Mouse (Mus musculus) stomach, embryonic 14.5 days (tissue): Measurements from ENCODE around the gene Hist1h2af. TPM values are rescaled to one million over a fixed set of nuclear protein-coding genes. Genes with fewer than 3 reads are reported as not detected.

Experiments used
- ATAC-seq: fragments of 200-750 bp; cut with Nextera tagmentation; 2 replicates; pipeline ENCODE4 v1.8.0; 2017; ENCODE audit warnings: low read depth, moderate TSS enrichment; ENCODE audit not compliant: insufficient number of reproducible peaks, insufficient read depth, low FRiP score
- H3K27ac ChIP-seq: fragments of 300-500 bp; sonication (generic); 2 replicates; pipeline ENCODE4 v1.5.1; 2014; ENCODE audit warnings: mild to moderate bottlenecking, low read length, moderate library complexity, mixed read lengths
- H3K27me3 ChIP-seq: fragments of 300-500 bp; sonication (generic); 2 replicates; pipeline ENCODE4 v1.6.1; 2014; ENCODE audit warnings: low read length, control low read depth, mixed read lengths; ENCODE audit not compliant: control insufficient read depth, insufficient read depth
- H3K36me3 ChIP-seq: fragments of 300-500 bp; sonication (generic); 2 replicates; pipeline ENCODE4 v1.6.1; 2014; ENCODE audit warnings: mild to moderate bottlenecking, control low read depth, low read length, moderate library complexity, mixed read lengths; ENCODE audit not compliant: control insufficient read depth, insufficient read depth
- H3K4me1 ChIP-seq: fragments of 300-500 bp; sonication (generic); 2 replicates; pipeline ENCODE4 v1.6.1; 2014; ENCODE audit warnings: low read length, control low read depth, mixed read lengths; ENCODE audit not compliant: control insufficient read depth, insufficient read depth
- H3K4me2 ChIP-seq: fragments of 300-500 bp; sonication (generic); replicated peaks from 2 replicates; pipeline ENCODE4 v1.6.1; 2014; ENCODE audit warnings: low read depth, low read length, control low read depth
- H3K4me3 ChIP-seq: fragments of 300-500 bp; sonication (generic); 2 replicates; pipeline ENCODE4 v1.5.1; 2014; ENCODE audit warnings: low read depth, low read length, control low read depth
- H3K9ac ChIP-seq: fragments of 300-500 bp; sonication (generic); replicated peaks from 2 replicates; pipeline ENCODE4 v1.6.1; 2014; ENCODE audit warnings: low read depth, mild to moderate bottlenecking, control low read depth, low read length, moderate library complexity, mixed read lengths
- H3K9me3 ChIP-seq: fragments of 300-500 bp; sonication (generic); 2 replicates; pipeline ENCODE4 v1.6.1; 2016; ENCODE audit warnings: low read depth, low read length, control low read depth; ENCODE audit not compliant: control insufficient read depth
- WGBS: fragments of 180-500 bp; shearing (Covaris S2); extraction: QIAGEN DNeasy Blood & Tissue Kit; methylation state at CpG from one replicate; pipeline ENCODE4 v1.1.7; 2014; 5-methylcytosine and 5-hydroxymethylcytosine counted together
- microRNA-seq: library from miRNA; unstranded; fragments of <30 nt; microRNA quantifications from one replicate; pipeline ENCODE4, GENCODE M21; 2016
- polyA plus RNA-seq: library from polyadenylated mRNA; unstranded; fragments of >200 nt; fragmentation: Nextera tagmentation; extraction: Ambion mirVana; gene quantifications from 2 replicates; pipeline ENCODE4 v1.2.1, GENCODE M21; 2014

Gene Hist1h2af
- polyA plus RNA-seq, 1 experiment from 2014 or later = 14.1 TPM

DNA sequence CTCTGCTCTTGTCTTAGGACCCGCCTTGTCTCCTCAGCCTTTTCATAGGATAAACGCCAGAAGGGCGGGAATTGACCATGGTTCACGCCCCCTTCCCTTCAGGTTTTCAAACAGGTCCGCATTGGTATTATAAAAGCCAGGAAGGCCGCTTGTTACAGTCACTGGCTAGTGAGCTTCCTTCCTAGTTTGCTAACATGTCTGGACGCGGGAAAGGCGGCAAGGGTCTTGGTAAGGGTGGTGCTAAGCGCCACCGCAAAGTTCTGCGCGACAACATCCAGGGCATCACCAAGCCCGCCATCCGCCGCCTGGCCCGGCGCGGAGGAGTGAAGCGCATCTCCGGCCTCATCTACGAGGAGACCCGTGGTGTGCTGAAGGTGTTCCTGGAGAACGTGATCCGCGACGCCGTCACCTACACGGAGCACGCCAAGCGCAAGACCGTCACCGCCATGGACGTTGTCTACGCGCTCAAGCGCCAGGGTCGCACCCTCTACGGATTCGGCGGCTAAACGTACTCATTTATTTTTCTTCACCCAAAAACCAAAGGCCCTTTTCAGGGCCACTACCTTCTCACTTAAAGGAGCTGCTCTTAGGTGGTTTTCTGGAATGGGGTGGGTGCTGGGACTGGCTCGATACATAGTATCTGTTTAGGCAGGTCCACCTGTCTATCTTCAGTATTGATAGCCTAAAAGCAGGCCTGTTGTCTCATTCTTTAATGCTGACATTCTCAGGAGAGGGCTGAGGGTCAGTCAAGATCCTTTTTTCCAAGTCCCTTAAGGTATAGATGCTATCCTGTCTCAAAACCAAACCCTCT lies 47.9 kb downstream of the Hist1h2af start, which contains the start of gene Hist1h4d:
TSS of gene Hist1h4d (plus strand) at position 191 of the 811 bp plus-strand sequence.
- Histone ChIP-seq H3K36me3 (no peaks in the 10 kb centered on the region), H3K27me3 (no peaks in the 10 kb centered on the region), H3K4me1 (peaks cover 28% of the 10 kb centered on the region; the same call in 1 of the 2 replicates), H3K4me2 (peak within 1 kb of the TSS; percentile 83), H3K4me3 (peak within 1 kb of the TSS; percentile 47), H3K9me3 (no peaks in the 10 kb centered on the region), H3K27ac (peak within 1 kb of the TSS; percentile 96), H3K9ac (peak within 1 kb of the TSS; percentile 68)
- ATAC-seq = peak; percentile 88
- WGBS = under 1% methylated on average over 43 of the region's 43 CpGs

- Histone ChIP-seq H3K4me2 (peak overlapping the region; percentile 83), H3K27me3 (no peaks in the 10 kb centered on the region), H3K4me3 (peak overlapping the region; percentile 47), H3K4me1 (peaks cover 21% of the 10 kb centered on the region; the same call in 1 of the 2 replicates), H3K9me3 (no peaks in the 10 kb centered on the region), H3K27ac (peak overlapping the region; percentile 96), H3K36me3 (no peaks in the 10 kb centered on the region), H3K9ac (peak overlapping the region; percentile 68)
- no peak for ATAC-seq
- WGBS = 5% methylated on average over 6 of the region's 6 CpGs
Measured at GRCm38 (mm10) chr13:23582219-23583056, 48.7 kb downstream of the Hist1h2af start.

DNA sequence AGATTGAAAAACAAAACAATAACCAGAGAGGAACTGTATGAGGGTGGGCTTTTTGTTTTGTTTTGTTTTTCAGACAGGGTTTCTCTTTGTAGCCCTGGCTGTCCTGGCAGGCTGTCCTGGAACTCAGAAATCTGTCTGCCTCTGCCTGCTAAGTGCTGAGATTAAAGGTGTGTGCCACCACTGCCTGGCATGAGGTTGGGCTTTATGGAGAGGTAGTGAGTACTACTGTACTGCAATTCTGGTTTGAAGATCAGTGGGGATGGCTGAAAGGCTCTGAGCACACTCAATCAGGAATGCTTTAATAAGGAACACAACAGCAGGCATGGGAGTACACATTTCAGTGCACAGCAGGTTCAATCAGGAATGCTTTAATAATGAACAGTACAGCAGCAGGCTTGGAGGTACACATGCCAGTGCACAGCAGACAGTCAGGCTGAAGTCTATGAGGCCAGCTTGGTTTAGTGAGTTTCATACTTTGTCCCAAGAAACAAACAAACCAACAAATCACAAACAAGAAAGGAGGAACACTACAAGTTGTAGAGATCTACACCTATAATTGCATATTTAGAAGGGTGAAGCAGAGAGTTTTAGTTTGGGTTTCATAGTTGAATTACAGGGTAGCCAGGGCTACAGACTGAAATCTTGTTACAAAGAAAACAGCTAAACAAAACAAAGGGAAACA lies 49.8 kb downstream of the Hist1h2af start:
- no peak for ATAC-seq
- H3K4me2 ChIP-seq = no peak overlapping the region
- 0 out of 2 replicates have a peak overlapping the region, but pooled peaks have one; percentile 11 for H3K9ac ChIP-seq

More for the DNA sequence above, 49.8 kb downstream of the Hist1h2af start:
- Histone ChIP-seq H3K36me3 (no peaks in the 10 kb centered on the region), H3K27ac (peak overlapping the region; percentile 96; the same call in 1 of the 2 replicates), H3K9me3 (no peaks in the 10 kb centered on the region), H3K4me1 (peaks cover 21% of the 10 kb centered on the region; the same call in 1 of the 2 replicates), H3K27me3 (no peaks in the 10 kb centered on the region), H3K4me3 (no peak overlapping the region)

Small RNAs within 50 kb of the gene (microRNA-seq; reads per million reads assigned to microRNA genes)
- not detected for gene Gm44297
- gene Gm44359 = not detected
- not detected for gene Gm44394
- gene n-TStga1 = not detected

Other genes with a start within 250 kb of the Hist1h2af start
- 44.3 and 49.8 TPM in 2 replicates for gene Zfp322a, start 164.7 kb upstream of the Hist1h2af start, polyA plus RNA-seq
- gene Abt1, start 110.0 kb upstream of the Hist1h2af start, polyA plus RNA-seq = 12.0 and 12.4 TPM in 2 replicates
- 0.17 TPM in 1 of 2 replicates, not detected in the other for gene Btn1a1, start 68.0 kb upstream of the Hist1h2af start, polyA plus RNA-seq
- gene Btn2a2, start 45.0 kb upstream of the Hist1h2af start, polyA plus RNA-seq = 0.22 and 0.30 TPM in 2 replicates
- gene Hist1h4h, start 2.9 kb upstream of the Hist1h2af start, polyA plus RNA-seq = 4.8 and 6.7 TPM in 2 replicates
- 5.5 and 7.8 TPM in 2 replicates for gene Hist1h3g, start 1.5 kb downstream of the Hist1h2af start, polyA plus RNA-seq
- 1.1 and 1.2 TPM in 2 replicates for gene Hist1h2bh, start 9.5 kb downstream of the Hist1h2af start, polyA plus RNA-seq
- 0.94 and 1.3 TPM in 2 replicates for gene Hist1h3f, start 10.1 kb downstream of the Hist1h2af start, polyA plus RNA-seq
- gene Hist1h4f, start 17.7 kb downstream of the Hist1h2af start, polyA plus RNA-seq = 1.8 and 2.4 TPM in 2 replicates
- 1.0 and 1.1 TPM in 2 replicates for gene Hist1h1d, start 19.4 kb downstream of the Hist1h2af start, polyA plus RNA-seq
- 10.2 and 10.3 TPM in 2 replicates for gene Hist1h3e, start 28.5 kb downstream of the Hist1h2af start, polyA plus RNA-seq
- 92.6 and 109 TPM in 2 replicates for gene Hist1h2ae, start 37.3 kb downstream of the Hist1h2af start, polyA plus RNA-seq
- gene Hist1h2bg, start 37.5 kb downstream of the Hist1h2af start, polyA plus RNA-seq = 11.0 and 12.6 TPM in 2 replicates
- 7.1 and 7.3 TPM in 2 replicates for gene Hist1h2bf, start 40.3 kb downstream of the Hist1h2af start, polyA plus RNA-seq
- gene Hist1h2ad, start 40.5 kb downstream of the Hist1h2af start, polyA plus RNA-seq = 4.1 and 6.2 TPM in 2 replicates
- gene Hist1h3d, start 41.9 kb downstream of the Hist1h2af start, polyA plus RNA-seq = 11.2 and 16.2 TPM in 2 replicates
- 99.6 and 119 TPM in 2 replicates for gene Hist1h4d, start 47.7 kb downstream of the Hist1h2af start, polyA plus RNA-seq
- gene Hist1h2be, start 87.2 kb downstream of the Hist1h2af start, polyA plus RNA-seq = 2.7 and 2.8 TPM in 2 replicates
- gene Hist1h1e, start 88.7 kb downstream of the Hist1h2af start, polyA plus RNA-seq = 17.5 and 18.7 TPM in 2 replicates
- gene Hist1h2ac, start 150.0 kb downstream of the Hist1h2af start, polyA plus RNA-seq = 2.4 and 3.2 TPM in 2 replicates
- gene Hist1h2bc, start 150.3 kb downstream of the Hist1h2af start, polyA plus RNA-seq = 58.8 and 65.1 TPM in 2 replicates
- not detected in 2 replicates for gene Hist1h1t, start 161.9 kb downstream of the Hist1h2af start, polyA plus RNA-seq
- 7.2 and 9.6 TPM in 2 replicates for gene Hist1h4c, start 164.5 kb downstream of the Hist1h2af start, polyA plus RNA-seq
- gene Hfe, start 176.9 kb downstream of the Hist1h2af start, polyA plus RNA-seq = 6.1 and 6.8 TPM in 2 replicates
- gene Hist1h1c, start 204.9 kb downstream of the Hist1h2af start, polyA plus RNA-seq = 38.5 and 39.4 TPM in 2 replicates
- gene Hist1h3c, start 211.7 kb downstream of the Hist1h2af start, polyA plus RNA-seq = 6.1 and 8.4 TPM in 2 replicates
- gene Hist1h2bb, start 212.8 kb downstream of the Hist1h2af start, polyA plus RNA-seq = 2.0 and 2.1 TPM in 2 replicates
- 38.8 and 50.2 TPM in 2 replicates for gene Hist1h2ab, start 217.2 kb downstream of the Hist1h2af start, polyA plus RNA-seq
- 11.1 and 11.8 TPM in 2 replicates for gene Hist1h3b, start 218.4 kb downstream of the Hist1h2af start, polyA plus RNA-seq
- 2.5 and 3.3 TPM in 2 replicates for gene Hist1h4b, start 223.1 kb downstream of the Hist1h2af start, polyA plus RNA-seq
- not detected in 2 replicates for gene Hist1h4a, start 227.3 kb downstream of the Hist1h2af start, polyA plus RNA-seq
- gene Hist1h3a, start 228.5 kb downstream of the Hist1h2af start, polyA plus RNA-seq = 6.1 and 6.5 TPM in 2 replicates
- 2.4 and 3.6 TPM in 2 replicates for gene Hist1h1a, start 229.8 kb downstream of the Hist1h2af start, polyA plus RNA-seq
- not detected in 2 replicates for gene Trim38, start 236.0 kb downstream of the Hist1h2af start, polyA plus RNA-seq